Mouse (Mus musculus): Measurements from ENCODE around the gene Arhgap45. TPM values are rescaled to one million over a fixed set of nuclear protein-coding genes. Genes with fewer than 3 reads are reported as not detected.

Gene Arhgap45
- total RNA-seq, 2 experiments from 2014 or later, result 4.9 to 11.3 TPM

GRCm38 (mm10) chr10:80003374-80004232, 12.8 kb upstream of the Arhgap45 start:
- no peak for DNase-seq
- intact Hi-C loops (cut with DNase I), result no loop called here

- DNase-seq, result no peak
- intact Hi-C loops (cut with DNase I), result no loop called here
These were observed 12.2 kb upstream of the Arhgap45 start for GRCm38 (mm10) chr10:80004233-80004705.

- no peak for DNase-seq
- intact Hi-C loops (cut with DNase I), result no loop called here
These were observed 4.7 kb upstream of the Arhgap45 start for GRCm38 (mm10) chr10:80011740-80012139.

- intact Hi-C loops (cut with DNase I), result no loop called here
- no peak for DNase-seq
These were observed 2.8 kb upstream of the Arhgap45 start for GRCm38 (mm10) chr10:80013609-80014008.

- DNase-seq, result no peak
- intact Hi-C loops (cut with DNase I), result no loop called here
These were observed 1.8 kb upstream of the Arhgap45 start for GRCm38 (mm10) chr10:80014484-80015290.

- DNase-seq, result no peak
- intact Hi-C loops (cut with DNase I), result no loop called here
These were observed 870 bp upstream of the Arhgap45 start for GRCm38 (mm10) chr10:80015583-80015982.

- no peak for DNase-seq
- intact Hi-C loops (cut with DNase I), result no loop called here
These were observed 478 bp downstream of the Arhgap45 start for GRCm38 (mm10) chr10:80016931-80017330.

GRCm38 (mm10) chr10:80017361-80017760, 908 bp downstream of the Arhgap45 start:
- DNase-seq, result peak; percentile 44 to 52

GRCm38 (mm10) chr10:80017771-80018170, 1.3 kb downstream of the Arhgap45 start:
- DNase-seq, result no peak
- intact Hi-C loops (cut with DNase I), result no loop called here

More at GRCm38 (mm10) chr10:80017361-80017760, 908 bp downstream of the Arhgap45 start:
- intact Hi-C loops (cut with DNase I), result no loop called here

- DNase-seq, result peak in 1 of 2 experiments; percentile 51
- intact Hi-C loops (cut with DNase I), result no loop called here
These were observed 2.4 kb downstream of the Arhgap45 start for GRCm38 (mm10) chr10:80018739-80019297.

- peak in 1 of 2 experiments; percentile 39 for DNase-seq
- intact Hi-C loops (cut with DNase I), result no loop called here
These were observed 3.1 kb downstream of the Arhgap45 start for GRCm38 (mm10) chr10:80019471-80020131.

- no peak for DNase-seq
- intact Hi-C loops (cut with DNase I), result no loop called here
These were observed 3.7 kb downstream of the Arhgap45 start for GRCm38 (mm10) chr10:80020191-80020590.

GRCm38 (mm10) chr10:80020603-80021319, 4.3 kb downstream of the Arhgap45 start:
- intact Hi-C loops (cut with DNase I), result no loop called here
- DNase-seq, result no peak

- intact Hi-C loops (cut with DNase I), result no loop called here
- DNase-seq, result no peak
These were observed 4.8 kb downstream of the Arhgap45 start for GRCm38 (mm10) chr10:80021320-80021641.

GRCm38 (mm10) chr10:80022164-80022563, 5.7 kb downstream of the Arhgap45 start:
- intact Hi-C loops (cut with DNase I), result no loop called here
- DNase-seq, result no peak

GRCm38 (mm10) chr10:80022806-80023205, 6.4 kb downstream of the Arhgap45 start:
- intact Hi-C loops (cut with DNase I), result no loop called here
- no peak for DNase-seq

- intact Hi-C loops (cut with DNase I), result no loop called here
- DNase-seq, result no peak
These were observed 7.3 kb downstream of the Arhgap45 start for GRCm38 (mm10) chr10:80023758-80024157.

GRCm38 (mm10) chr10:80024229-80025043, 8.0 kb downstream of the Arhgap45 start:
- intact Hi-C loops (cut with DNase I), result no loop called here
- no peak for DNase-seq

- DNase-seq, result no peak
- intact Hi-C loops (cut with DNase I), result no loop called here
These were observed 8.5 kb downstream of the Arhgap45 start for GRCm38 (mm10) chr10:80025044-80025347.
